Mouse (Mus musculus): ENCODE data around the gene Pagr1b. TPM values are rescaled to one million over a fixed set of nuclear protein-coding genes. Genes with fewer than 3 reads are reported as not detected.

Pagr1b gene
- total RNA-seq, 4 experiments from 2014 or later = not detected

Small RNAs within 50 kb of the gene (microRNA-seq; reads per million reads assigned to microRNA genes)
- not detected for gene Gm44343

Other genes starting within 250 kb of the Pagr1b start
- gene Ypel3, start 239.5 kb downstream of the Pagr1b start, total RNA-seq (2022) = 10 to 100 TPM; 46.6 to 99.6 (median 72.6) TPM
- under 1 TPM; 0.40 to 0.49 (median 0.42) TPM for gene Tbx6, start 235.0 kb downstream of the Pagr1b start, total RNA-seq (2022)
- gene Ppp4c, start 224.0 kb downstream of the Pagr1b start, total RNA-seq (2022) = 10 to 100 TPM; 32.7 to 36.8 (median 34.5) TPM
- gene Fam57b, start 218.8 kb downstream of the Pagr1b start, total RNA-seq (2022) = 10 to 100 TPM in 1 of 4 experiments, 1 to 10 TPM in 3; 6.9 to 10.1 (median 8.0) TPM
- gene 4930451I11Rik, start 184.8 kb downstream of the Pagr1b start, total RNA-seq (2022) = not detected
- not detected for gene Doc2a, start 169.1 kb downstream of the Pagr1b start, total RNA-seq (2022)
- 1 to 10 TPM; 4.8 to 9.6 (median 6.4) TPM for gene Hirip3, start 154.5 kb downstream of the Pagr1b start, total RNA-seq (2022)
- 10 to 100 TPM; 18.3 to 23.9 (median 21.3) TPM for gene Ino80e, start 154.1 kb downstream of the Pagr1b start, total RNA-seq (2022)
- gene Taok2, start 131.8 kb downstream of the Pagr1b start, total RNA-seq (2022) = 10 to 100 TPM; 35.8 to 40.4 (median 38.5) TPM
- gene Tmem219, start 93.6 kb downstream of the Pagr1b start, total RNA-seq (2022) = 10 to 100 TPM; 10.3 to 13.1 (median 12.6) TPM
- gene Kctd13, start 87.6 kb downstream of the Pagr1b start, total RNA-seq (2022) = 1 to 10 TPM; 6.6 to 9.3 (median 7.3) TPM
- gene Asphd1, start 66.9 kb downstream of the Pagr1b start, total RNA-seq (2022) = under 1 TPM in 1 of 4 experiments, not detected in 3; 0.19 TPM
- gene Sez6l2, start 65.9 kb downstream of the Pagr1b start, total RNA-seq (2022) = 1 to 10 TPM; 2.6 to 7.2 (median 6.4) TPM
- 10 to 100 TPM; 45.9 to 53.7 (median 50.7) TPM for gene Cdipt, start 40.6 kb downstream of the Pagr1b start, total RNA-seq (2022)
- gene Cdiptos, start 40.4 kb downstream of the Pagr1b start, total RNA-seq (2022) = under 1 TPM in 3 of 4 experiments, not detected in 1; 0.37 to 0.60 (median 0.43) TPM
- 10 to 100 TPM; 59.3 to 81.8 (median 73.5) TPM for gene Mvp, start 1.9 kb downstream of the Pagr1b start, total RNA-seq (2022)
- gene Pagr1a, start 868 bp upstream of the Pagr1b start, total RNA-seq (2022) = 10 to 100 TPM in 2 of 4 experiments, 1 to 10 TPM in 2; 8.3 to 22.2 (median 10.5) TPM
- gene Gm42742, start 4.6 kb upstream of the Pagr1b start, total RNA-seq (2022) = 10 to 100 TPM; 28.1 to 33.3 (median 31.4) TPM
- gene Prrt2, start 4.7 kb upstream of the Pagr1b start, total RNA-seq (2022) = 1 to 10 TPM in 1 of 4 experiments, under 1 TPM in 1, not detected in 2; 0.87 to 1.1 TPM
- gene Maz, start 10.6 kb upstream of the Pagr1b start, total RNA-seq (2022) = 10 to 100 TPM; 48.5 to 55.9 (median 54.8) TPM
- 1 to 10 TPM in 3 of 4 experiments, not detected in 1; 1.2 to 2.2 (median 1.6) TPM for gene Kif22, start 26.0 kb upstream of the Pagr1b start, total RNA-seq (2022)
- gene Zg16, start 70.8 kb upstream of the Pagr1b start, total RNA-seq (2022) = not detected
- 1 to 10 TPM; 1.2 to 2.9 (median 1.3) TPM for gene AI467606, start 74.9 kb upstream of the Pagr1b start, total RNA-seq (2022)
- gene Qprt, start 105.7 kb upstream of the Pagr1b start, total RNA-seq (2022) = not detected
- gene Spn, start 121.3 kb upstream of the Pagr1b start, total RNA-seq (2022) = under 1 TPM; 0.38 to 0.57 (median 0.46) TPM
- gene Cd2bp2, start 179.6 kb upstream of the Pagr1b start, total RNA-seq (2022) = 10 to 100 TPM; 36.2 to 45.1 (median 40.6) TPM
- gene Tbc1d10b, start 192.0 kb upstream of the Pagr1b start, total RNA-seq (2022) = 10 to 100 TPM; 17.4 to 24.4 (median 23.0) TPM
- 10 to 100 TPM in 1 of 4 experiments, 1 to 10 TPM in 3; 6.2 to 14.1 (median 8.2) TPM for gene Mylpf, start 192.4 kb upstream of the Pagr1b start, total RNA-seq (2022)
- 1 to 10 TPM; 5.2 to 6.4 (median 5.8) TPM for gene Zfp553, start 216.6 kb upstream of the Pagr1b start, total RNA-seq (2022)
- gene Sept1, start 216.6 kb upstream of the Pagr1b start, total RNA-seq (2022) = 1 to 10 TPM; 2.1 to 3.9 (median 2.6) TPM
- 10 to 100 TPM; 15.3 to 21.7 (median 17.1) TPM for gene Zfp771, start 227.8 kb upstream of the Pagr1b start, total RNA-seq (2022)
- 10 to 100 TPM; 40.5 to 45.6 (median 40.9) TPM for gene Dctpp1, start 244.2 kb upstream of the Pagr1b start, total RNA-seq (2022)